Mouse (Mus musculus): Measurements from ENCODE around the gene Olfr993. TPM values are rescaled to one million over a fixed set of nuclear protein-coding genes. Genes with fewer than 3 reads are reported as not detected.

Olfr993 gene
- not detected in 2 replicates for total RNA-seq (2017)

DNA sequence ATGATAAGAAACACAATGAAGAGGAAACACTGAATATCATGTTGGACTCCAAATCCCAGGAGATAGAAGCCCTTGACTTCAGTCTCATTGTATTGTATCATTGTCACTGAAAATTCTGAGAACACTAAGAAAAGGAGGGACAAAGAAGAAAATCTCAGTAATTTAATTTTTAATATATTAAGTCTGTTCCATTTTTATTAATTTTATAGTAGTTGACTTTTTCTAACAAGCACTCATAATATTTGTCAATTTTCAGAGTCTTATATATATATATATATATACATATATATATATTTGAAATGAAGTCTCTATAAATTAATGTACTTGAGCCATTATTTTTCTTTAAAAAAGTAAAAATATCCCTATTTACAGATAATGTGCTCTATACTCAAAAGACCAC, at the start of gene Olfr993:
Gene Olfr993, minus strand, starts transcription at position 101 of the 400 bp plus-strand sequence.
- no peak for ATAC-seq (replicated peaks; ENCODE audit: low read depth, poor library complexity, severe bottlenecking)

DNA sequence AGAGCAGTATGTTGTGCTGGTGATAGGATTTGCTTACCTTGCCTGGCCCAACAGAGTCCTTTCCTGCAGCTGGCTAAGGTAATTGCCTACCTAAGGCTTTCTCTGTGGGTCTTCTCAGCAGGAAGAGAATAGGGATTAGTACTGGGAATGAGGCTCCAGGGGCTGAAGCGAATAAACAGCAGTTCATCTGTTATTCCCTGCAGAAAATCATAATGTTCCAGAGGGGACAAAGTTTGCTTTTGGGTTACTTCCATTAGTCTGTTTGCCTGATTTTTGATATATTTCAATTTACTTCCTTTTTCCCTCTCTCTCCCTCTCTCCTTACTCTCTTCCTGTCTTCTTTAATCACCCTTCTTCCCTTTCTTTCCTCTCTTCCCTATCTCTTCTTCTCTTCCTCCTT, 28.9 kb upstream of the Olfr993 start, which contains the start of gene Olfr995:
Gene Olfr995, minus strand, starts transcription at position 101 of the 400 bp plus-strand sequence.
- ATAC-seq (replicated peaks; ENCODE audit: low read depth, poor library complexity, severe bottlenecking): no peak

DNA sequence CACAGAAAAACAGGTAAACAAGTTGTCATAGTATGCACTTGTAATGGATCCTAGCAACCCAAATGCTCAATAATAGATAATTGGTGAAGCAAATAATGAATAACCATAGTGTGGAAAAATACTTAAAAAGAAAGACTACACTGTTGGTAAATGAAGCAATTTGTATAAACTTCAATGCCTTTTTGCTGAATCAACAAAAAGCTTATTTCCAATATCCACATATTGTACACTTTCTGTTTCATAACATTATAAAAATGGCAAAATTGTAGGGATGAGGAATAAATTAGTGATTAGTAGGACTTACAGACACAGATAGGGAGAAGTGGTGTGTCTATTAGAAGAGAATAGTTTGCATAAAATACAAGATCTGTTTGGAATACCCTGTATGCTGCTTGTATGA, 27.9 kb upstream of the Olfr993 start:
- ATAC-seq (replicated peaks; ENCODE audit: low read depth, poor library complexity, severe bottlenecking): no peak

DNA sequence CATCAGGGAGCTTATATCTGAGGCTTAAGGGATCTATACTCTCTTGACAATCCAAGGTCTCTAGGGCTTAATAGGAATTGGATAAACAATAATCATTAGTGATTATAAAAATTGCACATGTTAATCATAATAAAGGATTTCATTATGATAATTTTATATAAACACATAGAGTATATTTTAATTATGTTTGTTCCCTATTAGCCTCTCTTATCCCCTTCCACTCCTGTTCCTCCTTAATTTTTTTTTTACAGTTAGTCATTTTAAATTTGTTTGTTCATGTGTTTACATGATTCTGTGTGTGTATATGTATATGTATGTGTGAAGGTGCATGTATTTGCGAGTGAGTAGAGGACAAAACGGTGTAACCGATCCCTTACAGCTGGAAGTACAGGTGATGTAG, 21.7 kb upstream of the Olfr993 start, which contains the start of gene Olfr994:
Gene Olfr994, minus strand, starts transcription at position 101 of the 400 bp plus-strand sequence.
- no peak for ATAC-seq (replicated peaks; ENCODE audit: low read depth, poor library complexity, severe bottlenecking)

DNA sequence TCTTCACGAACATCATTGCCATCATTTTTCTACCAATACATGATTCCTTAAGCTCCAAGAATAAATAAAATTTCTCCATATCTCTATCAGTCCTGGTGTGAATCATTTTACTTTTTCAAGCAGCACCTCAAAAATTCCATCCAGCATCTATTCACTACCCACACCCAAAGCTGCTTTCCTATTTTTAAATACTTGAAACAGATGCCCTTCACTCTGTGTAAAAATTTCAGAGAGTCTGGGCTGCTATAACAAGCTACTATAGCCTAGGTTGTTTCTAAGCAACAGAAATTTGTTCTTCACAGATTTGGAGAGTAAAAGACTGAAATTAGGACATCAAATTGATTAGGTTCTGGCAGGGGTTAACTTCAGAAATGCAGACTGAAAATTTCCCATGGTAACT, 11.2 kb upstream of the Olfr993 start:
- ATAC-seq (replicated peaks; ENCODE audit: low read depth, poor library complexity, severe bottlenecking): no peak

DNA sequence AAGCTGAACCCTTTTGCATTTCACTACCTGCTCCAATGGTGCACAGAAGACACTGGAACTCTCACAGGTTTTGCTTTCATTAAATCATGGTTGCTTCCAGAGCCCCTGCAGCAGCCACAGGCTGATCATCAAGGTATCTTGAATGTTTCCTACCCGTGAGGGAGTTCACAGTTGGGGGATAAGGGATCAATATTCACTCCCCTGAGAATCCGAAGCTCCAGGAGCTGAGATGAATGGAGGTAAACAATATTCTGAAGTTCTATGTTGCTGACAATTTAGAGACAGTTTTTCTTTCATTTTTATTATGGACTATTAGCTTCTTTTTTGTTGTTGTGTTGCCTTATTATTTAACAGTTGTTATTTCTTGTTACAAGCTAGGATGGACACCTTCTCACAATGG, 5.3 kb downstream of the Olfr993 start, which contains the start of gene Olfr992:
Gene Olfr992, minus strand, starts transcription at position 101 of the 400 bp plus-strand sequence.
- no peak for ATAC-seq (replicated peaks; ENCODE audit: low read depth, poor library complexity, severe bottlenecking)

Other genes with a start within 250 kb of the Olfr993 start
- not detected in 2 replicates for gene Lrrc55, start 217.7 kb downstream of the Olfr993 start, total RNA-seq (2017)
- not detected in 2 replicates for gene Olfr987, start 75.6 kb downstream of the Olfr993 start, total RNA-seq (2017)
- gene Olfr988, start 51.6 kb downstream of the Olfr993 start, total RNA-seq (2017): not detected in 2 replicates
- not detected in 2 replicates for gene Olfr992, start 5.4 kb downstream of the Olfr993 start, total RNA-seq (2017)
- gene Olfr994, start 21.6 kb upstream of the Olfr993 start, total RNA-seq (2017): not detected in 2 replicates
- gene Olfr995, start 28.8 kb upstream of the Olfr993 start, total RNA-seq (2017): not detected in 2 replicates
- not detected in 2 replicates for gene 4833423E24Rik, start 104.1 kb upstream of the Olfr993 start, total RNA-seq (2017)
- gene Olfr996, start 164.3 kb upstream of the Olfr993 start, total RNA-seq (2017): not detected in 2 replicates
- not detected in 2 replicates for gene Olfr998, start 174.1 kb upstream of the Olfr993 start, total RNA-seq (2017)
- gene Olfr1000, start 197.0 kb upstream of the Olfr993 start, total RNA-seq (2017): not detected in 2 replicates
- gene Olfr1002, start 235.8 kb upstream of the Olfr993 start, total RNA-seq (2017): not detected in 2 replicates
- not detected in 2 replicates for gene Olfr154, start 249.6 kb upstream of the Olfr993 start, total RNA-seq (2017)

Measured in common myeloid progenitor, adult 5-6 weeks (primary cell).